Mouse (Mus musculus): ENCODE data around the gene Pde6h.

The Pde6h gene

DNA sequence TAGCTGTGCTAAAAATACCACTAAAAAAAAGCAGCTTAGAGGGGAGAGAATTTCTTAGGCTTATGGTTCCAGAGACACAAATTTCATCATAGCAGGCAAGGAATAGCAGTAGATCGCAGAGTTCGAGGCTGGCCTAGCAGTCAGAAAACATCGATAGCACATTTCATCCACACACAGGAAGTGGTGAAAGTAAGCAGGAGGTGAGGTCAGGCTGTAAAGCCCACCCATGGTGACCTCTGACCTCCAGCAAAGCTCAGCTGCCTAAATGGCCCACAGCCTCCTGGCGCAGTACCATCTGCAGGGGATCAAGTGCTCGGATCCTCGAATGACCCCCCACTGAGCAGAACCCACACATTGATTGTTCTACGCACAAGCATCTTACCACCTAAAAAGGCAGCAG is 59.6 kb downstream of the Pde6h start:
- DNase-seq (ENCODE audit: low read depth): no peak

- no peak for DNase-seq (ENCODE audit: low read depth)
Measured at GRCm38 (mm10) chr6:136986019-136986418, 62.4 kb downstream of the Pde6h start.

- DNase-seq (ENCODE audit: low read depth): no peak
Measured at GRCm38 (mm10) chr6:136986718-136987117, 63.1 kb downstream of the Pde6h start.

DNA sequence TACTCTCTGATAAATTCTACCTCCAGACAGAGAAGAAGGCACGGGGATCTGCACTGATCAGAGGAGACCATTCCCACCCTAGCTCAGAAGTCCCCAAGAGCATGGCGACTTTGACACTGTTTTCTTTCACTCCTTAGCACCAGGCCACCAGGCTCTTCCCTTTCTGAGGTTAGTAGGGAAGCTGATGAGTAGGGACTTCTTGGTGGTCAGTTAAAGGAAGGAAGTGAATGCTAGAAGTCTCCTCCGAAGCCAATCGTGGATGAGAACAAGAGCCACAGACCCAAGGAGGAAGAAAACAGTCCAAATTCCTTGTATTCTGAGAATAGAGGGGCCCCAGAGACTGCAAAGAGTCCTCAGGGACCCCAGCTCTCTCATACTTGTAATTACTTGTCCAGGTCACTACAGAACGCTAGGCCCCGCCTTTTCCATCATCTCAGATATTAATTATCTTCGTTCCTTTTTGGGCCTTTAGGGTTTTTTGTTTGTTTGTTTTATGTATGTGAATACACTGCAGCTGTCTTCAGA is 65.0 kb downstream of the Pde6h start:
- DNase-seq (ENCODE audit: low read depth): no peak

- DNase-seq (ENCODE audit: low read depth): no peak
Measured at GRCm38 (mm10) chr6:136989824-136990497, 66.3 kb downstream of the Pde6h start.

DNA sequence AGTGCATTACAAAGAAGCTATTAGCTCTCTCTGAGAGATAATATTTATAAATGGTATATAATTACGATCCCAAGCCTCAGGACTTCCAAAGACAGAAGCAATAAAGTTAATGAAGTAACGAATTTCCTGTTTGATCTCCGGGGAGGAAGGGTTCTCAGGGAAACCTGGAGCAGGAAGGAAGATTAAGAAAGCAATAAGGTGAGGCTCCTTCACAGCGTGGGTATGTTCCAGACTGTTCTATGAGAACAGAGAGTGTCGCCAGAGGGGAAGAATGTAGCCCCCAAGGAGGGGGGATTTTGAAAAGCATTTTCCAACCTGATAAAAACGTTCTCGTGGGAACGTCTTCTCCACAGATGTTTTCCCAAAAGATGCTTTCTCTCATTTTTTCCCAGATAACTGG is 66.9 kb downstream of the Pde6h start:
- no peak for DNase-seq (ENCODE audit: low read depth)

DNA sequence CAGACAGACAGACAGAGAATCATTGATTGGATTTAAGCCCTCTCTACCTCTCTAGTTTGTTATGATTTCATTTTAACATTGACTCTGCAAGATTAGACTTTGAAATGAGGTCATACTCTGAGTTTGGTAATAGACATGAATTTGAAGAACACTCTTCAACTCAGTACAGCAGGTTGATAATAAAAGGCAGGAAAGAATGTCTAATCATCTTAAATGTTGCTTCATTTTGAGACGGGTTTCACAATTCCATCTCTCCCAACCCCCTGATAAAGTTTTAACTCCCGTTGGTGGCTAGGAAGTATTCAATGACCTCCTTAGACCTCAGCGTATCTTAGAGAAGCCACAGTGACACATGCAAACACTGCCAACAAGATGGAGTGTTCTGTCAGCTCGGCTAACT is 69.9 kb downstream of the Pde6h start:
- no peak for DNase-seq (ENCODE audit: low read depth)

- no peak for DNase-seq (ENCODE audit: low read depth)
Measured at GRCm38 (mm10) chr6:136995533-136995932, 71.9 kb downstream of the Pde6h start.

DNA sequence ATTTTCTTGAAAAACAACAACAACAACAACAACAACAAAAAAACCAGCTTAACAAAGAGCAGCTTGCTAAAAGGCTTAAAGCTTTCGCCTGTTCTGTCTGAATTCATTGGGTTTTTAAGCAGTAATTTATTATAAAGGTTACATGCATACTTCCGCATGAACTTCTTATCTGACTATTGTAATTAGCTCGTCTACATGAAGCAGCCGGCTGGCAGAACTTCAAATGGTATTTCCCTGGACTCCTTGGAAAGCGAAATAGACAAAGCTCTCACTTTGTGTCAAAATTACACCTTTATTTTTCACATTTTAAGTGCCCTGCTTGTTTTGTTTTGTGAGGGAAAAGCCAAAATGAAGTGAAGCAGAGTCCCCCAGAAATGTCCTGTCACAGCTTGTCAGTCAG is 72.7 kb downstream of the Pde6h start:
- DNase-seq (ENCODE audit: low read depth): no peak

GRCm38 (mm10) chr6:136998181-136998580 is 74.5 kb downstream of the Pde6h start:
- no peak for DNase-seq (ENCODE audit: low read depth)

GRCm38 (mm10) chr6:136999009-136999408 is 75.4 kb downstream of the Pde6h start:
- no peak for DNase-seq (ENCODE audit: low read depth)

- DNase-seq (ENCODE audit: low read depth): no peak
Measured at GRCm38 (mm10) chr6:136999707-137000446, 76.2 kb downstream of the Pde6h start.

GRCm38 (mm10) chr6:137000706-137001105 is 77.1 kb downstream of the Pde6h start:
- DNase-seq (ENCODE audit: low read depth): no peak

- DNase-seq (ENCODE audit: low read depth): no peak
Measured at GRCm38 (mm10) chr6:137001267-137002168, 77.9 kb downstream of the Pde6h start.

GRCm38 (mm10) chr6:137002169-137002514 is 78.5 kb downstream of the Pde6h start:
- no peak for DNase-seq (ENCODE audit: low read depth)

GRCm38 (mm10) chr6:137004359-137004758 is 80.7 kb downstream of the Pde6h start:
- DNase-seq (ENCODE audit: low read depth): no peak

DNA sequence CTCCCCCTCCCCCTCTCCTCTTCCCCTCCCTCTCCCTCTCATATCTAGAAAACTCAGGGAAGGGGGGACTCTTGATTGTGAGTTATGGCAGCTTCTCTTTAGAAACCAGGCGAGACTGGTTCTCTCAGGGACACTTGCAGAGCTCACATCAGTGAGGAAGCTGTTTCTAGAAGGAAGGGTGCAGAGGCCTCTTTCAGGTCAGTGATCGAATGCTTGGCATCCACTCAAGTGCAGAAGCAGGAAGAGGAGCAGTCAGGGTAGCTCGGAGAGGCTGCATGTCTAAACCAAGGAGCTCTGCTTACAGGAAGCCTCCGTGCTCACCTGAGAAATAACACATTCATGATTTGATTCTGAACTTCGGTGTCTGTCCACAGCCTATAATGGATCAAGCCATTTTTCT is 87.6 kb downstream of the Pde6h start:
- DNase-seq (ENCODE audit: low read depth): no peak

DNA sequence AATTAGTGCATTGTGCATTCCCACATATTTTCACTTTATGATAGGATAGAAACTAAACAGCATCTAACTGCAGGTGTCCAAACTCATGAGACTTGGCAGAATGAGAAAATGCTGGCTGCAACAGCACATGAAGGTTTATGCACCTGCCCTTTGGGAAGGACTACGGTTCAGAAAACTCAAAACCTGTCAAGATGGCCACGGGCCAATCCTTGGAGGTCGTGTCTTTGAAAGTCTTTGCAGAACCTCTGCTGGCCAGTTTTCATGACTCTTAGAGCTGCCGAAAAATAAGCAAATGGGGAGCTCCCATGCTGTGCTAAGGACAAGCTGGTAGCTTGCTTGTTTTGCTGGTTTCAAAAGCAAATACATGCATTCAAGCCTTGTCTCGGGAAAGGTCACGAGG is 90.7 kb downstream of the Pde6h start:
- DNase-seq (ENCODE audit: low read depth): no peak

DNA sequence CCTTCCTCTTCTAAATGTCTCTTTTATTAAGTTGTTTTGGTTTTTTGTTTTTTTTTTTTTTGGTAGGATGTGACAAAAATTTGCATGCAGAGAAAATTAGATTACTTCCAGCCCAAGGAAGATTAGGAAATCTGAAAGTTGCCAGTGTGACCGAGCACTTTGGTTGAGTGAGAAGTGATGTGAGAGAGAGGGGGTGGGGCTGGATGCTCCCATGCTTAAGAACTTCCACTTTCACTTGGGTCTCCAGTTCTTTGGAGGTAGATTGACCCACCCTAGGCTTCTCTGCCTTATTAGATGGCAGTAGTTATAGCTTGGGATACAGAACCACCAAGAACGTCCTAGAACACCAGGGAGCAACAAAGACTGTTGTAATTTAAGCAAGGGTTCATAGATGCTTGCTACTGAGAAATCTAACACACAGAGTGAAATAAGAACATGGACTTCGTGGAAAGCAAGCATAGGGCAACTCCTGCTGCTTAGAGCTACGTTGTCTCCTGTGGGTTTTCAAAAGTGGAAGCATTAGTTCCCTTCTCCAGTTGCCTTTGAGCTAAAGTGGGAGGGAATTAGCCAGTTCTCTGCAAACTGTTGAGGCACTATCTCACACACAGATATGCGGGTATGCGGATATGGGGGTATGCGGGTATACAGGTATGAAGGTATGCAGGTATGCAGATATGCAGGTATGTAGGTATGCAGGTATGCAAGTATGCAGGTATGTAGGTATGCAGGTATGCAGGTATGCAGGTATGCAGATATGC is 93.8 kb downstream of the Pde6h start:
- DNase-seq (ENCODE audit: low read depth): no peak
